Mouse (Mus musculus): ENCODE measurements around the gene Gpr165. TPM values are rescaled to one million over a fixed set of nuclear protein-coding genes. Genes with fewer than 3 reads are reported as not detected.

Gene Gpr165
- polyA plus RNA-seq (2014; fragmentation: Nextera tagmentation; extraction: Ambion mirVana) = 0.09 and 0.11 TPM in 2 replicates

GRCm38 (mm10) chrX:96712907-96713774 is at the start of gene Gpr165:
Gene Gpr165, plus strand, starts transcription at chrX:96713441.
- Histone ChIP-seq H3K4me3 (ENCODE audit: control insufficient read depth in 1 of 2, insufficient read depth in 1 of 2, low read depth in 1 of 2, low read length in 2 of 2) (peak within 1 kb of the TSS; percentile 31 to 38), H3K36me3 (ENCODE audit: control insufficient read depth, insufficient read depth, low read length) (no peaks in the 10 kb centered on the region), H3K4me1 (ENCODE audit: control insufficient read depth in 2 of 2, insufficient read depth in 2 of 2, low read length in 2 of 2) (no peaks in the 10 kb centered on the region), H3K4me2 (ENCODE audit: low read length) (peak within 1 kb of the TSS; percentile 58), H3K27ac (replicated peaks in 1 of 2; ENCODE audit: control insufficient read depth in 1 of 2, insufficient read depth in 1 of 2, low read depth in 2 of 2, low read length in 2 of 2) (no peak within 1 kb of the TSS), H3K9me3 (ENCODE audit: control insufficient read depth, low read length) (no peaks in the 10 kb centered on the region), H3K9ac (ENCODE audit: low read length) (no peak within 1 kb of the TSS), H3K27me3 (ENCODE audit: control insufficient read depth, insufficient read depth, low read length) (no peaks in the 10 kb centered on the region)
- WGBS = 22% methylated on average over 16 of the region's 16 CpGs
- peak; percentile 75 for ATAC-seq (ENCODE audit: insufficient number of reproducible peaks, insufficient read depth, low FRiP score, low read depth)

- Histone ChIP-seq H3K4me2 (ENCODE audit: low read length) (no peak overlapping the region), H3K36me3 (ENCODE audit: control insufficient read depth, insufficient read depth, low read length) (no peaks in the 10 kb centered on the region), H3K4me1 (ENCODE audit: control insufficient read depth in 2 of 2, insufficient read depth in 2 of 2, low read length in 2 of 2) (no peaks in the 10 kb centered on the region), H3K4me3 (ENCODE audit: control insufficient read depth in 1 of 2, insufficient read depth in 1 of 2, low read depth in 1 of 2, low read length in 2 of 2) (no peak overlapping the region), H3K27ac (replicated peaks in 1 of 2; ENCODE audit: control insufficient read depth in 1 of 2, insufficient read depth in 1 of 2, low read depth in 2 of 2, low read length in 2 of 2) (no peak overlapping the region), H3K27me3 (ENCODE audit: control insufficient read depth, insufficient read depth, low read length) (no peaks in the 10 kb centered on the region), H3K9me3 (ENCODE audit: control insufficient read depth, low read length) (no peaks in the 10 kb centered on the region), H3K9ac (ENCODE audit: low read length) (no peak overlapping the region)
- ATAC-seq (ENCODE audit: insufficient number of reproducible peaks, insufficient read depth, low FRiP score, low read depth) = no peak
- 32% methylated on average over 1 of the region's 1 CpGs for WGBS
Measured at GRCm38 (mm10) chrX:96674871-96675270, 38.4 kb upstream of the Gpr165 start.
